Mouse (Mus musculus) kidney, adult 9 months (tissue): ENCODE data around the gene Tcaim.
"Not testable (repeated sequence)": the region's sequence is repeated elsewhere in the genome, so short reads cannot be mapped to it uniquely, and the experiment has no call there.

Experiments
- DNase-seq: peaks from one replicate; pipeline ENCODE4 v3.0.0; 2022

Tcaim gene

DNA sequence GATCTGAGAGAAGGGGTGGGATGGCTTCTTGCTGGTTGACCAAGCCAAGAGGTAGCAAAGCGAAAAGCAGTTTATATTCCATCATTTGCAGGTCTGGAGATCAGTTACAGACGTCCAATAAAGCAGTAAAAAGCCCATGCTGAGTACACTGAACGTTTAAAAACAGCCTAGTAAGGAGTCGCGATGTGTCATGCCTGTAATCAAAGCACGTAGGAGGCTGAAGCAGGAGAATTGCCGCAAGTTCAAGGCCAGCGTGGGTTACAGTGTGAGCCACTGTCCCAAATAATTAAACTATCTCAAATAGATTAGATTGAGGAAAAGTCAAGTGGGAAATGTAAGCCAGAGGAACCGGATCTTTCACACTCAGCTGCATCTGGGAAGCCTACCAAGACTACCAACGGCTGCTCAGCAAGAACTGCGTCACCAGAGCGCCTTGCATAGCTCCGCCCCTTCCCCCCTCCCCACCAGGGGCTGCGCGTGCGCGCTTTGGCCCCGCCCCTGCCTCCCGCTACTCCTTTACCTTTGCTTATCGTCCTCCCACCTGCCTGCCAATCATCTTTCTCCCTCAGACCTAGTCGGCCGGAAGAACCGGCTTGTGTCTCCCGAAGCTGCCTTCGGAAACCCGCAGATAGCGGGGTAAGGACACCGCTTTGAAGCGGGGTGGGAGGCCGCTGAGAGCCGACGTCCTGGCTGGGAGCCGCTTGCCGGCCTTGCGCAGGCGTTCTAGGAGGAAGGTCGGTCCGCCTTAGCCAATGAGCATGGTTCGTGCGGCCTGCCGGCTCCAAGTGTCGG is at the start of gene Tcaim:
TSS of gene Tcaim (plus strand) at position 487 of the 792 bp plus-strand sequence.
- DNase-seq = peak; percentile 94

DNA sequence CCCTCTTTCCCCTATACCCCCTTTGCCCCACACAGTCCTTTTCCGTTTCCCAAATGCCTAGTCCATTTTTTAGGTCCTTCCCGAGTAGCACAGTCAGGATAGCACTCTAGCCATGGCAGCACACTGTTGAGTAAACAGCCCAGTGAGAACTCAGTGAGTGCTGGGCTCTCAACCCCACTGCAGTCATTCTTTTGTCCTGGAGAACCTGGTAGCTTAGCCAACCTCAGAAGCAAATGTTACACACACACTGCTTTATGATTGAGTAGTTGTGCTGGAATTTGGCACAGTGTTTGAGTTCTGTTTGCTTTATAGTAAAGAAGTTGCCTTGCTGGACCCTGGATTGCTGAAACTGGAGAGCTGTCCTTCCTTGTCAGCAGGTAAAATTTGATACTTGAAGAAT is 47.7 kb upstream of the Tcaim start:
- no peak for DNase-seq

DNA sequence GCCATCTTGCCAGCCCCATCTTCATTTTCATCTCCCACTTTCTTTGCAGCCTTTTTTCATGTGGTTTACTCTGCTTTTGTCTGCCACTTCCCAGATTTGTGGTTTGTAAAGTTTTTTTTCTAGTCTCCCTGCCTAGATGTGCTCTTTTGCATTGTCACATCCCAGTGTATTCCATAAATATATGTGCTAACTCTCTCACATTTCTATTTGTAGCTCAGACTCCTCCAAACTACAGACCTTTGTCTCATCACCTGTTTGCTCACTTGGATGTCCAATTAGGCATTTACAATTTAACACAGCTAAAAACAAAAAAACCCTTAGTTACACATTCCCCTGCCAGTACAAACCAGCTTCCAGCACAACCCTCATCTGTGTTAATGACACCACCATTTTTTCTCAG is 45.2 kb upstream of the Tcaim start:
- DNase-seq = no peak

DNA sequence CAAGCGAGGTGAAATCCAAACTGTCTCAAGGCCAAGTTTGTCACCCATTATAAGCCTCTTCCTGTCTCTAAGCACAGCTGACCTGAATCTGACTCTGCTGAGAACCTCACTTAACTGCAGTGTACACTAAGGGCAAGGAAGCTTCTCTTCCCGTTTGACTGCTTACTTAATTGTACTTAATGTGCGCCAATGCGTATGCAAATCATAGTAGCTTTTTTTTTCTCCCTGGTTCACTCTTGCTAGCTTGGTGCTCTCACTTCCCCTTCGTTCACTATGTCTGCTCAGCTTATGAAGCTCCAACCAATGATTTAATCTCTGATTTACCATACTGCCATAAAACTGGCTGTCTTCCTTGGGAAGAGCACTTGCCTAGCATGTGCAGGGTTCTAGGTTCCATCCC is 20.1 kb upstream of the Tcaim start:
- DNase-seq = no peak

DNA sequence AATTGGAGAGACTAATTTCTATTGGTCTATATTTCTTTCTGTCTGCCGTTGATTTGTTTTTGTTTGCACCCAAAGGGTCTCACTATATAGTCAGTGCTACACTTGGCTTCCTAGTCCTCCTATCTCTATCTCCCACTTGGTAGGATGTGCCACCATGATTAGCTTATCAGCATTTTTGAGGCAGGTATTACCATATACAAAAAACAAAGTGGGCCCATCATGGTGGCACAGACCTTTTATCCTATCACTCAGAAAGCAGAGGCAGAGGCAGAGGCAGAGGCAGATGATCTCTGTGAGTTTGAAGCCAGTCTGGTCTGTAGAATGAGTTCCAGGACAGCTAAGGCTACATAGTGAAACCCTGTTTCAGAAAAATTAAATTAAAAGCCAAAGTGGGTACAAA is 18.8 kb upstream of the Tcaim start:
- DNase-seq = no peak

DNA sequence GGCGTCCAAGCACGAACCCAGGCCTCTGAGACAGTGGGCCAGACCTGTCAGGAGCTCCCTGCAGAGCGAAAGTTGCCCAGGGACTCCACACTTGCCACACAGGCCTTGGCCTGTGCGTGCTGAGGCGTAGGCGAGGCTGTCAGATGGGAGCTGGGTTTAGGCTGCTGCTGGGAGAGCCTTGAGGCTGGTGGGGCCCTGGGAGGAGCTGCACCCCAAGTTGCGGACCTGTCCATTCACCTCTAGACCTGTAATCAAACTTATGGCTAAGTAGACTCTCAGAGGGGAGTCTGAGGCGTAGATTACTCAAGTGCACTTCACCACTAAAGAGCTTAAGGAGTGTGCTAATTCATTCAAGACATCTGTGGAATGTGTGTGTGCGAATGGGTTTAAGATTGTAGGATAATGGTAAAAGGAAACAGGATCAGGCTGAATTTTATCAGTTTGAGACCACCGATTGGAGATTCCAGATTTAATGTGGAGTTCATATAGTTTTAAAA is 554 bp downstream of the Tcaim start:
- DNase-seq = no peak

DNA sequence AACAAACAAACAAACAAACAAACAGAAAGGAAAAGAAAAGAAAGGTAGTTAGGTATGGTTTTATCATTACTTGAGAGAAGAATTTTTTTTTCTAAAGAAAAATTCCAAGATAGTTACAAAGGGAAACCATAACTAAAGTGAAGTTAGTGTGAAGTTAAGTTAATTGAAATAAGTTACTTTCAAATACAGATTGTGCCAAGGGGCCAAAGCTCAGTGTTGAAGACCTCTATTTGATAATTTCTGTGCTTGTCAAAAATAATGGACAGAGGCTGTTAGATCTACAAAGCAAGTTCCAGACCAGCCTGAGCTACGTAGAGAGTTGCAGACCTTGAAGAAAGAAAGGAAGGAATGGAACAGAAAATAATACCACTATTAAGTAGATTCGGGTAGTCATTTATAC is 1.8 kb downstream of the Tcaim start:
- DNase-seq = peak; percentile 76

DNA sequence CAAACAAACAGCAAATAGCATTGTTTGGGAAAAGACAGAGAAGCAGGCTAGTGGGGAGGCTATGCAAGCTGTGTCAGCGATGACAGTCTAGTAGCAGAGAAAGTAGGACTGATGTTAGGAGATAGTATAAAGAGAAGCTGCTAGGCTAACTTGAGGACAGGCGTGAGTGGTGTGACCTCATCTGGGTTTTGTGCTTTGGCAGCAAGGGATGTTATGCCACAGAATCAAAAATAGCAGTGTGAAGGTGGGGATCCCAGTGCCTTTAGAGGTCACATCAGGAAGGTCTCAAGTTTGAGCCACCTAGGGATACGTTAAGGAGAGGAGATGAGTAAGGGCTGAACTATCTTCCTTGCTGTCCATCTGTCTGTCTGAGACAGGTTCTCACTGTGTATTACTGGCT is 4.9 kb downstream of the Tcaim start:
- DNase-seq = no peak

DNA sequence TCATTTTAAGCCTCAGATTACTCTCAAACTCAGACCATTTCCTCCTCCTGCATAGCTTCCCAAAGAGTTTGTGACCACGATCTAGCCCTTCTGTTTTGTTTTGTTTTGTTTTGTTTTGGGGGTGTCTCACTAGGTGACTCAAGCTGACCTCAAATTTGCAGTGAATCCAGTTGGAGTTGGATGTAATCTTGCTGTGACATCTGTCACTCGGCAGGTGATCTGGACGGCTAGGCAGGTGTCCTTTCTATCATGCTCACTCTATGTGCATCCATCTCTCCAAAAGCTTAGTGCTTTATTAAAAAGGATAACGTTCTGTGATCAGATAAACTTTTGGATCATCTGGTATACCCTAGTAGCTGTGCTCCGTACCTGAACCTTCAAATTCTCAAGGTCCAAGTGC is 7.0 kb downstream of the Tcaim start:
- DNase-seq = no peak

DNA sequence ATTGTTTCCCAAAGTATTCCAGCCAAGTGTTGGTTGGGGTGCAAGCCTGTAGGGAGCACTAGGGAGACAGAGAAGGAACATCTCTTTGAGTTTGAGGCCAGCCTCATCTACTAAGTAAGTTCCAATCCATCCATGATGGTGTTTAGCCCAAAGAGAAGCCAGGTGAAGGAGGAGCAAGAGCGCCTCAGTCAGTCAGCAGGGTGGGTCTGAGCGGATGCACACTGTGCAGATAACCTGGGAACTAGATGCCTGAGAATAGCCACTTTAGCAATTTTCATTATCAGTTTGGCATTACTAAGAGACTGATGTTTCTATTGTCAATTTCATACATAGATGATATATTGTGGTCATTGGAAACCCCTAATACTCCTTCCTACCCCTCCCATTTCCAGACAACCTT is 9.4 kb downstream of the Tcaim start:
- no peak for DNase-seq

DNA sequence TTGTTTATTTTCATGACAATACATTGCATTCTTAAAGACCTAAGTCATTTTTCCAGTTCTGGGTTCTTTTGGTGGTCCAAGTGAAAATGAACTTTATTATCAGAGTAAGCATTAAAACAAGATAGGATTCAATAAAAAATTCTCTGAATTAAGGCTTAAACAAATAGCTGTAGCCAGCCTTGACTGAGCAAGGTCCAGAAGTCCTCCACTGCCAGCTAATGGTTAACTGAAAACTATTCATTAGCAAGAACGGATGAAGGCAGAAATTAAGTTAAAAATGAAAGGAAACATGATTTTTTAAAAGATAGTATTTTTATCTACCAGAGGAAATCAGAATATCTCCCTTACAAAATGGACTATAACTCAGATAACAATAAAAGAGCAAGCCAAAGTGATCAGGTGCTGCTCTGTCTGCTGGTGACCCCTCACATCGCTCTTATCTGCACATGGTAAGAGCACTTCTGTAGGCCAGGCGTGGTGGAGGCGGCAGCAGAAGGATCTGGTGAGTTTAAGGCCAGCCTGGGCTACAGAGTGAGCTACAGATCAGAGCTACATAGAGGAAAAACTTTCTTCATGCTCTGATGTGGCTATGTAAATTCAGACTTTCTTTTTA is 10.0 kb downstream of the Tcaim start:
- DNase-seq = peak; percentile 71

DNA sequence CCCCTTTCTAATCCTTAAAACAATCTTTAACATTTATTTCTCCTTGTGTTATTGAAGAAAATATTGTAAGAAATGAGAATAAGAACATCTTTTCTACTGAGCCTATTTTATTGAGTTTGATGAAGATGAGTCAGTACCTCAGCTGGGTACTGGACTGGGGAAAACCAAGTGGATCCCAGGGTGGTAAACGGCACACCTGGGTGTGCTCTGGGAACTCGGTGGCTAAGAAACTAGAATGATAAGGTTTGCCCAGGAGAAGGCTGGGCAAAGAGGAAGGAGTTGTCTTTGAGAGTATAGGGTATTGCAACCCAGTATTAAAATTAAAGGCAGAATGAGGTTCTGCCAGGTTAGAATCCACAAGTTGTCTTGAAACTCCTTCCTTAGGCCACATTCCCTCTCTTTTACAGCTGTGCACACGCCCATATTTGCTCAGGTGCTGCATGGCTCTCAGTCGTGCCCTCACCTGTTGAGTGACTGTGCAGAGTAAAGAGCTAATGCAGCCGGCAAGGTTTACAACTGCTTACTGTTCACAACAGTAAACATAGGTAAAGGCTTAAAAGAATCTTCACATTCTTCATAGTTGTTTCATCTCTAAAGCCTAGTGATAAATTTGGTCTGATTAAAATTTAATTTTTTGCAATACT is 18.2 kb downstream of the Tcaim start:
- no peak for DNase-seq

DNA sequence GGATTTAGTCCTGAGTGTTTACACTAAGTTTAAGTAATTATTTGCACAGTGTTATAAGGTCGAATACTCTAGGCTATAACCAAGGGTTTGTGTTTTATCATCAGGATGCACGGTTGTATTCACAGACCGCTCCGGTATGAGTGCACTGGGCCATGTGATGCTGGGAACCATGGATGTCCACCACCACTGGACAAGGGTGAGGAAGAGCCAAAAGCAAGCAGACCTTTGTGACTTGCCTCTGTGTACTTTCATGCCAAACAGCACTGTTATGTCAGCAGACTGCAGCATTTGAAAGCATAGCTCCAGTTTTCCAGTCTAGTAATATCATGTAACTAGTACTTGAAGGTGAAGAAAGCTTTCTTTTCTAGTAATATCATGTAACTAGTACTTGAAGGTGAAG is 21.4 kb downstream of the Tcaim start:
- no peak for DNase-seq

DNA sequence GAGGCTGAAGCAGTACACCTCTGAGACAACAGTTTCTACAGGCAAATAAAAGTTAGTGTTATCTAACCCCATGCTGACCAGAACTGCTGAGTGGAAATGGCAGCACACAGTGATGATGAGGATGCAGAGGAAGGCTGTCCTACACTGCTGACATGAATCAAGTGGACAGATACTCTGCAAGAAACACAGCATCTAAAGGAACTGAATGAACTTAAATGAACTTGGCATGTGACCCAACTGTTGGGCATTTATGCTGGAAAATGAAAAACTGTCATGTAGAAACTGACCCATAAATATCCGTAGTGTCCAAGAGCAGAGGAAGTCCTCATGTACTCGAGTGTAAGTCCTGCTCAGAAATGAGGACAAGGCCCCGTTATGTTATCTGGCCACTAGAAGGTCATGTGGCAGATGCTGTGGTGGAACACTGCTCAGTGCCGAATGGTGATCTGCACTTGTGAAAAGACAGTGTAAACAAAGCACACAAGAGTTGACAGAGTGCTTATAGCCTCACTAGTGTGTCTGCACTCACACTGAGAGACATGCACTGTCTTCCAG is 24.6 kb downstream of the Tcaim start:
- DNase-seq = no peak

DNA sequence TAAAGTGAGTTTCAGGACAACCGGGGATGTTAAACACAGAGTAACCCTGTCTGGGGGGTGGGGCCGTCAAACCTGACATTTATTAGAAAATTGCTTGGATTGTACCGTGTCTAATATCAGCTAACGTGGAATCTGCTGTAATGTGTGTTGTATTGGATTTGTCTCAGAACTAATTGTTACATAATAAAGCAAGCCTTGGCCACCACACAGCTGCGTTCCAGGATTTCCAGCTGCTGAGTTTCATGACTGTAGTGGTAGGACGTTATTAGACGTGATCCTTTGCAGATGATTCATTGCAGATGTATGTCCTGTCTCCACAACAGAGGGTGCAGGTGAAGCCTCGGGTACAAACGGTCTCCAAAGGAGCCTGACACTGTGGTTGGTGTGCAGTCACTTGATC is 30.8 kb downstream of the Tcaim start:
- no peak for DNase-seq

DNA sequence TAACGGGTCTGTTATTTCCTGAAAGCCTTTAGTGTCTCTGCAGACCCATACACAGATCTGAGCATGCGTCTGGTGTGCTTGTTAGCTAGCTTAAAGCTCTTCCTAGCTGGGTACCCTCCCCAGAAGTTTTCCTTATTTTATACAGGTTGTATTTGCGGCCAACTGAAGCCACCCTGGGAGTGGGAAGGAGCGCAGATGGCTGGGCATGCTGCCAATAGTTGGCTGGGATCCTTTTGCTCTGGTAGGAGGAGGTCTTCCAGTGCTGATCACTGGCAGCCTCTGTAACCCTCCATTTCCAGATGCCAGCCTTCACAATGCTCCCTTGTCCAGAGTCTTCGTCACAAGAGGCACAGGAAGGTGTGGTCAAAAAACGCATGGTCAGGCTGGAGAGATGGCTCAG is 31.5 kb downstream of the Tcaim start:
- peak; percentile 34 for DNase-seq

DNA sequence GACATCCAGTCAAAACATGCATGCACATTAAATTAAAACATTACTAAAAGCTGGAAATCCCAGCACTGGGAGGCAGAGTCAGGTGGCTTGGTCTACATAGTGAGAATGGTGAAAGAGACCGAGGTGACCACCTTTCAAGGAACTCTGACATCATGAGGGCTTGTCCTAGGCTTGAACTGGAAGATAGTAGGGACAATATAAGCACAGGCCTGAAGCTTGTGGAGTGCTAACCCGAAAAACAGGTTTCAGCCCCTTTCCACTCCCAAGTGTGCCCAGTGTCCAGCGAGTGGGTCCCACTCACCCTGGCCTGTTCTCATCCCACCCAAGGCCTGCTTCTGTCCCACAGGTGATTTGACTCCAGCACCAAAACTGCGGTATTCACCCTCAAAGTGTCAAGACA is 31.9 kb downstream of the Tcaim start:
- DNase-seq = no peak

DNA sequence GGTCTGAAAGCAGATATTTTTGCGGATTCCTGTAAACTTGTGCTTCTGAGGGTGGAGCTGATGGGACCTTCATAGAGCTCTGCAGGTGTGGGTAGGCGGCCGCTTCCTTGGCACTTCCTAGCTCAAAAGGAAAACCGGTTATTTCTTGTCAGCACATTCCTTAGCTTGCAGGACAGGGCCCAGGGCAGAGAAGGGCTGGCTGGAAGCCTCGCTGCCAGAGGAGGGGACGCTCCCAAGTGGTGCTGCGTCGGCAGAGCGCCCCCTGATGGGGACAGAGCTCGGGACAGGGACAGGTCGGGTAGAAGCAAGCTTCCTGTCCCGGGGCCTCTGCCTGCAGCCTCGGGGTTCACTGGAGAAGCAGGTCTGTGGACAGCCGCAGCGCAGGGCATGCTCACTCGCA is 32.3 kb downstream of the Tcaim start:
- peak; percentile 84 for DNase-seq

DNA sequence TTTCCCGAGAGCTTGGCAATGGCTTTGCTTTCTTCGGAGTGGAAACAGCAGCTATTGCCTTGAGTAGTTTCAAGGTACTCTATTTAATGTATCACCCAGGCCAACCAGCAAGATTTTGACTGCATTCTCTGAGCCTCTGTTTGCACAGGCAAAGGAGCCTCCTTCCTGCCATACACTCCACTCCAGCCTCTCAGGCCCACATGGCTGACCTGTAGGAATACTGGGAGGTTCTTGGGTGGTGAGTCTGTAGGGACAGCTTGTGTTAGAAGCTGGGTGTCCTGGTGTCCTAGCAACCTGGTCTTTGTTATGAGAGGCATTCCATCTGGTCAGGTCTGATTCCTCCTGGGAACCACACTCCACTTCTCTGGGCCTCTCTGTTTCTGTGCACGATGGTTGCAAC is 38.4 kb downstream of the Tcaim start, which contains the start of gene Gm35549:
TSS of gene Gm35549 (minus strand) at position 276 of the 400 bp plus-strand sequence.
- no peak for DNase-seq

DNA sequence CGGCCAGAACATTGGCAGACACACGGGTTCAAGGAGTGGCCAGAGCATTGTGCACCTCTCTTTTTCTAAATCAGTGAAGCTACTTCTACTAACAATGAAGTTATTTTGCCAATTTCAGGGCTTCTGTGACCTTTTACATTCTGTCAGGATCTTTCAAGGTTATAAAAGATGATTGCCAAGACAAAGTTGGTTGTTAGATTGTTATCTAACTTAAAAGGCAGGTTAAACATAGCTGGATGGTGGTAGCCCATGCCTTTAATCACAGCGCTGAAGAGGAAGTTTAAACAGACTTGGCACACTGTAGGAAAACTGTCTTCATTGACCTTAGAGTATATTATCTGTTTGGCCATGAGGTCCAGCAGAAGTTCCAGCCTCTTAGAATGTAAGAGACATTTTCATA is 40.3 kb downstream of the Tcaim start:
- DNase-seq = no peak

DNA sequence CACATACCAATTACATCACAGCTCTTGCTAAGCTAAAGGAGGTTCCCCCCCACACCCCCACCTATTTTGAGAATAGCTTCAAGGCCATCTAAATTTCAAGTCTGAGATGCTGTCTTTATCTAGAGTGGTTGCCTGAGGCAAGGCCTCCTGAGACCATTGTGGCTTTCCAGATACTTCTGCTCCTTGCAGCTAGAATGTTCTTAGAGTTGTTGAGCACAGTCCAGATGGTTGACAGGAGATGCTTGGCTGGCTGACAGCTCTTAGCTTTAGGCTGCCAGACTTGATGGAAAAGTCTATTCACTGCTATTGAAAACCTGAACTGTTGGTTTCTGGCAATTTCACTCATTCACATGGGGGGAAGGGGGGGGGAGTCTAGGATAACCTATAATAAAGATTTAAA is 40.8 kb downstream of the Tcaim start:
- DNase-seq = no peak

DNA sequence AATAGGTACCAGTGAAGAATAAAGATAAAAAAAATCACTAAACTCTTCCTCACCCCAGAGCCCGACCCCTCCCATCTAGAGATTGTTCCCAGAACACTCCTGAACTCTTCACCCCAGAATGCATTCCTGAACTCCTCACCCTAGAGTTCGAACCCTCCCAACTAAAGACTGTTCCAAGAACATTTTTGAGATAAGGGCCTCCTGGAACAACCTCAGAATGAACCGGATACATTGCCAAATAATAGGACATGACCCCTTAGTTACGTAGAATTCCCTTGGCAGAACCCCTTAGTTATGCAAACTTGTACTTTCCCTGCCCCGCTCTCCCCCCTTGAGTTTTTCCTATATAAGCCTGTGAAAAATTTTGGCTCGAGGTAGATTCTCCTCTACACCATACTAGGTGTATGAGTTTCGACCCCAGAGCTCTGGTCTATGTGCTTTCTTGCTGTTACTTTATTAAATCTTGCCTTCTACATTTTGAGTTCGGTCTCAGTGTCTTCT is 42.5 kb downstream of the Tcaim start:
- DNase-seq = not testable (repeated sequence)

DNA sequence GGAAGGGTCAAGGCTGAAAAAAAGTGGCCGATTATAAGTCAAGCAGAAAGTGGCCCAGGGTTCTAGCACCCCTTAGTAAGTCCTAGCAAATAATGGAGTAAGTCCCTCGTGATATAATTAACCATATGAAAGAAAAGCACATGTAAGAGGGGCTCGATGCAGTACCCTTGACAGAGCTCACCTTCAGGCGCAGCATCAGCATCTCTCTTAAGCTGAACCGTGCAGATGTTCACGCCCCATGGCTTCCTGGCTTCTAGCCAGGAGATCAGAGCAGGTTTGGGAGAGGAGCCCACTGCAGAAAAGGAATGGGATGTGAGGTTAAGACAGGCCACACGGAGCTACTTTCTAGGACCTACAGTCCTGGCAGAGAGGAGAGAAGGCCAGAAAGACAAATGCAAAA is 49.2 kb downstream of the Tcaim start:
- no peak for DNase-seq

DNA sequence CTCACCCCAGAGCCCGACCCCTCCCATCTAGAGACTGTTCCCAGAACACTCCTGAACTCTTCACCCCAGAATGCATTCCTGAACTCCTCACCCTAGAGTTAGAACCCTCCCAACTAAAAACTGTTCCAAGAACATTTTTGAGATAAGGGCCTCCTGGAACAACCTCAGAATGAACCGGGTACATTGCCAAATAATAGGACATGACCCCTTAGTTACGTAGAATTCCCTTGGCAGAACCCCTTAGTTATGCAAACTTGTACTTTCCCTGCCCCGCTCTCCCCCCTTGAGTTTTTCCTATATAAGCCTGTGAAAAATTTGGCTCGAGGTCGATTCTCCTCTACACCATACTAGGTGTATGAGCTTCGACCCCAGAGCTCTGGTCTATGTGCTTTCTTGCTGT is 49.8 kb downstream of the Tcaim start:
- DNase-seq = not testable (repeated sequence)
